Mouse (Mus musculus) limb, embryonic 15.5 days (tissue): ENCODE measurements around the gene F13b. TPM values are rescaled to one million over a fixed set of nuclear protein-coding genes. Genes with fewer than 3 reads are reported as not detected.

ENCODE experiments used
- ATAC-seq: fragments of 200-750 bp; cut with Nextera tagmentation; 2 replicates; pipeline ENCODE4 v1.8.0; 2017; ENCODE audit warnings: low read depth, moderate TSS enrichment; ENCODE audit not compliant: insufficient number of reproducible peaks, low FRiP score, low TSS enrichment
- H3K27ac ChIP-seq: fragments of 300-500 bp; sonication (generic); 2 replicates; pipeline ENCODE4 v1.5.1; 2015; ENCODE audit warnings: moderate library complexity, mild to moderate bottlenecking, inconsistent platforms
- H3K27me3 ChIP-seq: fragments of 300-500 bp; sonication (generic); 2 replicates; pipeline ENCODE4 v1.6.1; 2015; ENCODE audit warnings: inconsistent platforms
- H3K36me3 ChIP-seq: fragments of 300-500 bp; sonication (generic); 2 replicates; pipeline ENCODE4 v1.6.1; 2015; ENCODE audit warnings: inconsistent platforms
- H3K4me1 ChIP-seq: fragments of 300-500 bp; sonication (generic); 2 replicates; pipeline ENCODE4 v1.6.1; 2015; ENCODE audit warnings: inconsistent platforms
- H3K4me2 ChIP-seq: fragments of 300-500 bp; sonication (generic); 2 replicates; pipeline ENCODE4 v1.6.1; 2015; ENCODE audit warnings: mild to moderate bottlenecking, inconsistent platforms
- H3K4me3 ChIP-seq: fragments of 300-500 bp; sonication (generic); 2 replicates; pipeline ENCODE4 v1.5.1; 2015; ENCODE audit warnings: mild to moderate bottlenecking, inconsistent platforms
- H3K9ac ChIP-seq: fragments of 300-500 bp; sonication (generic); 2 replicates; pipeline ENCODE4 v1.6.1; 2015; ENCODE audit warnings: inconsistent platforms
- H3K9me3 ChIP-seq: fragments of 300-500 bp; sonication (generic); 2 replicates; pipeline ENCODE4 v1.6.1; 2016; ENCODE audit warnings: inconsistent platforms
- WGBS: fragments of 180-500 bp; shearing (Covaris S2); methylation state at CpG from one replicate; pipeline ENCODE4 v1.1.7; 2015; 5-methylcytosine and 5-hydroxymethylcytosine counted together
- polyA plus RNA-seq: library from polyadenylated mRNA; unstranded; fragments of >200 nt; fragmentation: Nextera tagmentation; extraction: Ambion mirVana; gene quantifications from 2 replicates; pipeline ENCODE4 v1.2.1, GENCODE M21; 2015

The F13b gene
- polyA plus RNA-seq = 0.14 TPM in 1 of 2 replicates, not detected in the other

DNA sequence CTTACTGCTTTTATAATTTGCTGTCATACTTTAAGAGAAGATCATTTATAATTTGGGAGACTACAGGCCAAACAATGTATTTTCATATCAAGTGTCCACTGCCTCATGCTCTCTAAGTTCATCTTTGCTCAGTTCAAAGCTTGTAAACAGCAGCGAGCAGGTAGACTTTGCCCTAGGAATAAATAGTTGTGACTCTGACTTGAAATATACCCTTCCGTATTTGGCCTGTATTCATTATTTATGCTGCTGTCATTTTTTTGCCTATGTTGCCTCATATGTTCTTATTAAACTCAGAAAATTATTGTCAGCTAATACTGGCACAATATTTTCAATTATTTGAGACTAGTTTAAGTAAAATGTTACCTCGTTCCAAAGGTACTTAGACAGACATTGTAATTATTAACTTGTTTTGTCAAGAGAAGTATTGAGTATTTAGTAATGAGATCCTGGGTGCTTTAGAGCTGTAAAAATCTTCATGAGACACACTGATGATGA lies at the start of gene F13b:
Gene F13b (plus strand): TSS at position 445 of the 495 bp plus-strand sequence.
- H3K9ac ChIP-seq = no peak within 1 kb of the TSS
- H3K9me3 ChIP-seq = no peaks in the 10 kb centered on the region
- H3K36me3 ChIP-seq = no peaks in the 10 kb centered on the region
- ATAC-seq = no peak
- H3K4me1 ChIP-seq = no peaks in the 10 kb centered on the region
- no peak within 1 kb of the TSS for H3K4me2 ChIP-seq
- H3K27me3 ChIP-seq = no peaks in the 10 kb centered on the region
- no peak within 1 kb of the TSS for H3K27ac ChIP-seq
- WGBS = 78% methylated on average over 3 of the region's 3 CpGs
- no peak within 1 kb of the TSS for H3K4me3 ChIP-seq

DNA sequence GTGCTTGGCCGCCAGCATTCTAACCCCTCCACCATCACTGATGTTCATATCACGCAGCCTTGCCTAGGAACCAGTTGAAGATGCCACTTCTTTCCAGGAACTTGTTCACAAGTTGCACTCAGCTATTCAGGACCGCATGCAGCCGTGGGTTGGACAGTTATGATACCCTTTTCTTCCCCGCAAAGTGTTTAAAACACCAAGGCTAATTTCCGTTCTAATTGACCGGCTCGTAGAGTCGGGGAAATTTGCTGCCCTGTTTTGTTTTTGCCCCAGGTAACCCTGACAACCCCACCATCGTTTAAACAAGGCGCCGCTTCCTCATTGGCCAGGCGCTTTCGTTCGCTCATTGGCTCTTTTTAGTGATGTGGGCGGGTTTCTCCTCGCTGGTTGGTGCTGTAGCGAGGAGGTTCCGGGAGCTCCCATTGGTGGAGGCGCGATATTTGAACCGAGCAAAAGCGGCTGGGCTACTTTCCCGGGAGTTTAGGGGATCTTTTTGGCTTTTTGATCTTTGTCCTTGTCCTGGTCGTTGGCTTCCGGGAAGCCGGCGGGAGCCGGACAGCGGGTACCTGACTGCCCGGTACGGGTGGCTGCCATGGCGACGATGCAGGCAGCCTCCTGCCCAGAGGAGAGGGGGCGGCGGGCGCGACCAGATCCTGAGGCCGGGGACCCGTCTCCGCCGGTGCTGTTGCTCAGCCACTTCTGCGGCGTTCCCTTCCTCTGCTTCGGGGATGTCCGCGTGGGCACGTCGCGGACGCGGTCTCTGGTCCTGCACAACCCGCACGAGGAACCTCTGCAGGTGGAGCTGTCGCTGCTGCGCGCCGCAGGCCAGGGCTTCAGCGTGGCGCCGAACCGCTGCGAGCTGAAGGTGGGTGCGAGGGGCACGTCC lies 46.9 kb upstream of the F13b start, which contains the start of gene Aspm:
Gene Aspm (plus strand): TSS at position 433 of the 886 bp plus-strand sequence.
- H3K27ac ChIP-seq = no peak within 1 kb of the TSS; the same call in 1 of the 2 replicates
- peak within 1 kb of the TSS; percentile 93 for H3K4me2 ChIP-seq
- H3K4me3 ChIP-seq = peak within 1 kb of the TSS; percentile 72
- under 1% methylated on average over 63 of the region's 65 CpGs for WGBS
- peaks cover 15% of the 10 kb centered on the region for H3K4me1 ChIP-seq
- peak; percentile 97 for ATAC-seq
- H3K27me3 ChIP-seq = no peaks in the 10 kb centered on the region
- H3K36me3 ChIP-seq = no peaks in the 10 kb centered on the region
- H3K9me3 ChIP-seq = no peaks in the 10 kb centered on the region
- H3K9ac ChIP-seq = peak within 1 kb of the TSS; percentile 46

DNA sequence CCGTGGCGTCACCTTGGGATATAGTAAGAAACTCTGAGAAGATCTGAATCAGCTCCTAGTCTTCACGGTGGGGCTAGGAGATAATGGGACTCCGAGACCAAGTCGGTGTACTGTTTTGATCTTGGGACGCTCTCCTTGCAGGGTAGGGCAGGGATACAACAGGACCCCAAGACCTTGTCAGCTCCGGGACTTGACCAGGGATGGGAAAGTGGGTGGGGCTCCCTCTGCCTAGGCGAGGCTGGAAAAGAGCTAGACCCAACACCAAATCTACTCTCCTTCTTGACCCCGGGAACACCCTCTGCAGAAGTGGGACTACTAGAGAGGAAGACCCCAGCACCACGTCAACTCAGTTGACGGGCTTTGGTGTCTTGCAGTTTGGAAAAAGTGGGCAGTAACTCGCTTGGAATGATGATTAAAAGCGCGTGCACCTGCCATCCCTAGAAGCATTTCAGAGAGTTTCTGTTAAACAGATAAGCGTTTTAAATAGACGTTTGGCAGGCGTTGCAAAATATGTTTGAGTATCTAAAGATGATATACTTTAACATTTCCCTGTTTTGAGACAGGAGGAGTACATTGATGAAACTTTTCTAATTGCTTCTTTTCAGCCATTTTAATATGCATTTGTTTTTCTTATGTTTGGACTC lies 46.2 kb upstream of the F13b start:
- Histone ChIP-seq H3K9ac (peak overlapping the region; percentile 46), H3K9me3 (no peaks in the 10 kb centered on the region), H3K36me3 (no peaks in the 10 kb centered on the region), H3K4me1 (peaks cover 15% of the 10 kb centered on the region), H3K27ac (no peak overlapping the region), H3K27me3 (no peaks in the 10 kb centered on the region), H3K4me3 (peak overlapping the region; percentile 72), H3K4me2 (peak overlapping the region; percentile 93)
- 2% methylated on average over 17 of the region's 17 CpGs for WGBS
- ATAC-seq = no peak

- Histone ChIP-seq H3K4me2 (no peak overlapping the region), H3K9ac (no peak overlapping the region), H3K4me3 (no peak overlapping the region), H3K36me3 (peaks cover 17% of the 10 kb centered on the region), H3K9me3 (no peaks in the 10 kb centered on the region), H3K4me1 (peaks cover 5% of the 10 kb centered on the region), H3K27me3 (no peaks in the 10 kb centered on the region), H3K27ac (no peak overlapping the region)
- 73% methylated on average over 5 of the region's 5 CpGs for WGBS
- no peak for ATAC-seq
Observed at GRCm38 (mm10) chr1:139460807-139461206, 40.7 kb upstream of the F13b start.

GRCm38 (mm10) chr1:139465936-139466335 lies 35.6 kb upstream of the F13b start:
- no peak overlapping the region for H3K4me3 ChIP-seq

DNA sequence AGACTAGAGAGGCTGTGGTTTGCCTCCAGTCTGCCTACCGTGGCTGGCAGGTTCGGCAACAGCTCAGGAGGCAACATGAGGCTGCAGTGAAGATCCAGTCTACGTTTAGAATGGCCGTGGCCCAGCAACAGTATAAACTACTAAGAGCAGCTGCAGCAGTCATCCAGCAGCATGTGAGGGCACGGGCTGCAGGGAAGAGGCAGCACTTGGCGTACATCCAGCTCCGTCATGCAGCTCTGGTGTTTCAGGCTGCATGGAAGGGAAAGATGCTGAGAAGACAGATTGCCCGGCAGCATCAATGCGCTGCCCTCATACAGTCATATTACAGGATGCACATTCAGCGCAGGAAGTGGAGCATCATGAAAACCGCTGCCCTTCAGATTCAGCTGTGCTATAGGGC lies 22.6 kb upstream of the F13b start:
- WGBS = 91% methylated on average over 11 of the region's 11 CpGs
- no peak overlapping the region for H3K9ac ChIP-seq
- H3K4me1 ChIP-seq = no peaks in the 10 kb centered on the region
- H3K36me3 ChIP-seq = peaks cover 64% of the 10 kb centered on the region
- ATAC-seq = no peak
- no peaks in the 10 kb centered on the region for H3K9me3 ChIP-seq
- no peak overlapping the region for H3K27ac ChIP-seq
- no peaks in the 10 kb centered on the region for H3K27me3 ChIP-seq
- no peak overlapping the region for H3K4me3 ChIP-seq
- no peak overlapping the region for H3K4me2 ChIP-seq

More at GRCm38 (mm10) chr1:139465936-139466335, 35.6 kb upstream of the F13b start:
- no peak for ATAC-seq
- Histone ChIP-seq H3K4me1 (no peaks in the 10 kb centered on the region), H3K9me3 (no peaks in the 10 kb centered on the region), H3K36me3 (peaks cover 38% of the 10 kb centered on the region), H3K9ac (no peak overlapping the region), H3K27me3 (no peaks in the 10 kb centered on the region), H3K27ac (no peak overlapping the region), H3K4me2 (no peak overlapping the region)
- 92% methylated on average over 11 of the region's 11 CpGs for WGBS

GRCm38 (mm10) chr1:139480246-139480645 lies 21.3 kb upstream of the F13b start:
- Histone ChIP-seq H3K36me3 (peaks cover 59% of the 10 kb centered on the region), H3K9ac (no peak overlapping the region), H3K4me3 (no peak overlapping the region), H3K4me1 (no peaks in the 10 kb centered on the region), H3K9me3 (no peaks in the 10 kb centered on the region), H3K4me2 (no peak overlapping the region), H3K27me3 (no peaks in the 10 kb centered on the region), H3K27ac (no peak overlapping the region)
- 88% methylated on average over 8 of the region's 8 CpGs for WGBS
- ATAC-seq = no peak

DNA sequence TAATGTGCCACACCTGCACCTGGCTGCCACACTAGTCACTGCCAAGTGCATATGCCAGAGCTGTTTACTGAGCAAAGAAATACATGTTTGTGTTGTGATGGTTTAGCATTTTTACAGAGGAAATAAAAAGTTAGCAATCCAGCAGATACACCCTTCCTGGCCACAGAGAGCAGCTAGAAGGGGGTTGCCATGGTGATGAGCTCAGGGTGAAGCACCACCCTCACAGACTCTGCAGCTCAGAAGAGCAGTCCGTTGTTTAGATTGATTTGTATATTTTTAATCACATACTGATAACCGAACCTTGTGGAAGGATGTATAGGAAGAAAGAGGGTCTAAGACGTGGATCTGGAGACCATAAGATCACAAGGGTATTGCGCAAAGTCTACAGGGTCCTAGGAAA lies 20.4 kb upstream of the F13b start:
- ATAC-seq = no peak
- no peak overlapping the region for H3K4me3 ChIP-seq

DNA sequence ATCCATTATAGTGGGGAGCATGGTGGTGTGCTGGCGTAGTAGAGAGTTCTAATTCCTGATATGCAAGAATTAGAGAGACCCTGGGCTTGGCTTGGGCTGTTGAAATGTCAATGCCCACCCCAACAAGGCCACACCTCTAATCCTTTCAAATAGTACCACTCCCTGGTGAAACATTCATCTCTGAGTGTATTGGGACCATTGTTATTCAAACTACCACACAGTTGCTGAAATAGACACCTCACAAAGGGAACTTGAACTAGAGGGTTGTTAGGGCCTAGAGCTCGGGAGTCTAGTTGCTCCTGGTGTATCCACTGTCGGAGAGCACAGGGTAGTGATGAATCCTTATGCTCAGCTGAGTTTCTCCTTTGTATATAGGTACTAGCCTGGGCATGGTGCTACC lies 6.9 kb upstream of the F13b start:
- no peak overlapping the region for H3K4me2 ChIP-seq
- no peak overlapping the region for H3K4me3 ChIP-seq
- H3K27me3 ChIP-seq = no peaks in the 10 kb centered on the region
- H3K27ac ChIP-seq = no peak overlapping the region
- no peak for ATAC-seq
- H3K4me1 ChIP-seq = no peaks in the 10 kb centered on the region
- H3K36me3 ChIP-seq = peaks cover 38% of the 10 kb centered on the region
- H3K9me3 ChIP-seq = no peaks in the 10 kb centered on the region
- H3K9ac ChIP-seq = no peak overlapping the region
- 88% methylated on average over 3 of the region's 3 CpGs for WGBS

More for the DNA sequence above, 20.4 kb upstream of the F13b start:
- H3K27ac ChIP-seq = no peak overlapping the region
- H3K4me2 ChIP-seq = no peak overlapping the region
- no peak overlapping the region for H3K9ac ChIP-seq
- WGBS = 92% methylated on average over 4 of the region's 4 CpGs
- no peaks in the 10 kb centered on the region for H3K4me1 ChIP-seq
- H3K9me3 ChIP-seq = no peaks in the 10 kb centered on the region
- peaks cover 54% of the 10 kb centered on the region for H3K36me3 ChIP-seq
- no peaks in the 10 kb centered on the region for H3K27me3 ChIP-seq

DNA sequence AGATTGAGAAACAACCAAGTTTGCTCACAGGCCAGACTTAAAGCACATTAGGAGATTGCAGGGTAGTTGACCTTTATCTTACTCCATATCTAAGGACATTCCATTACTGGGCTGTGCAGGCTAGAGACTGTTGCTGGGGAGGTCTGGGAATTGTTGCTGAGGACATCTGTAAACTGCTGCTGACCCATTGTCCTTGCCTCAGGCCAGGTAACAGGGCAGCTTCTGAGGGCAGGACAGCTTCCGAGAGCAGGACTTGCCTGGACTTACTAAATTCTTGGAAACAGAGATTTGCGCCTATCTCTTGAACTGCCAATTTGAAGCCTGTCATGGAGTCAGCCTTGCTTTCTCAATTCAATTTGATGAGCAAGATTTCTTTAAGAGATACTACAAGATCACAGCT lies 6.1 kb upstream of the F13b start:
- Histone ChIP-seq H3K4me2 (no peak overlapping the region), H3K4me1 (no peaks in the 10 kb centered on the region), H3K9me3 (no peaks in the 10 kb centered on the region), H3K9ac (no peak overlapping the region), H3K27ac (no peak overlapping the region), H3K36me3 (peaks cover 32% of the 10 kb centered on the region), H3K27me3 (no peaks in the 10 kb centered on the region), H3K4me3 (no peak overlapping the region)
- no peak for ATAC-seq
- WGBS = 84% methylated on average over 2 of the region's 2 CpGs

DNA sequence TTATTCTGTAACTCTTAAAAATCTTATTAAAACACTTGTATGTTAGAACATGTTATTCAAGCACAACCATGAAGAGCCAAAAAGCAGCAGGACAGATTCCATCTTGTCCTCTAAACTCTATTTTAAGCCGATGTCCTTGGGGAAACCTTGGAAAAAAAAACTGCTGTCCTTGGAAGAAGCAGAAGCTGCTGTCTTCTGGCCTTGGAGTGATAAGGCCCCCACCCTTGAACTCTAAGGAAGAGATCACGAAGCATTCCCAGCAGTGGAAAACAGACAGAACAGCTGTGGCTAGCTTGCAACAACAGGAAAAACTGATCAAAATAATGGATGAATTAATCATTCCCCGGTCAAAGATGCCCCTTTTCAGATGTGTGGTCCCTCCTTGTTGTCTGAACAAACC lies 5.3 kb upstream of the F13b start:
- 86% methylated on average over 3 of the region's 3 CpGs for WGBS

GRCm38 (mm10) chr1:139499751-139500150 lies 1.8 kb upstream of the F13b start:
- no peak overlapping the region for H3K4me3 ChIP-seq
- H3K4me1 ChIP-seq = no peaks in the 10 kb centered on the region
- no peaks in the 10 kb centered on the region for H3K27me3 ChIP-seq

More for the DNA sequence above, 5.3 kb upstream of the F13b start:
- no peaks in the 10 kb centered on the region for H3K4me1 ChIP-seq
- no peaks in the 10 kb centered on the region for H3K9me3 ChIP-seq
- no peak overlapping the region for H3K4me3 ChIP-seq
- no peak for ATAC-seq
- H3K36me3 ChIP-seq = peaks cover 27% of the 10 kb centered on the region
- H3K4me2 ChIP-seq = no peak overlapping the region
- no peaks in the 10 kb centered on the region for H3K27me3 ChIP-seq
- H3K9ac ChIP-seq = no peak overlapping the region
- no peak overlapping the region for H3K27ac ChIP-seq

More at GRCm38 (mm10) chr1:139499751-139500150, 1.8 kb upstream of the F13b start:
- Histone ChIP-seq H3K27ac (no peak overlapping the region), H3K36me3 (0 out of 2 replicates have a peak, but pooled peaks cover 6% of the 10 kb centered on the region), H3K9ac (no peak overlapping the region), H3K9me3 (no peaks in the 10 kb centered on the region), H3K4me2 (no peak overlapping the region)
- ATAC-seq = no peak
